Comparison of ENCODE assay signal across 8 mouse cellular contexts in the genomic region with DNA sequence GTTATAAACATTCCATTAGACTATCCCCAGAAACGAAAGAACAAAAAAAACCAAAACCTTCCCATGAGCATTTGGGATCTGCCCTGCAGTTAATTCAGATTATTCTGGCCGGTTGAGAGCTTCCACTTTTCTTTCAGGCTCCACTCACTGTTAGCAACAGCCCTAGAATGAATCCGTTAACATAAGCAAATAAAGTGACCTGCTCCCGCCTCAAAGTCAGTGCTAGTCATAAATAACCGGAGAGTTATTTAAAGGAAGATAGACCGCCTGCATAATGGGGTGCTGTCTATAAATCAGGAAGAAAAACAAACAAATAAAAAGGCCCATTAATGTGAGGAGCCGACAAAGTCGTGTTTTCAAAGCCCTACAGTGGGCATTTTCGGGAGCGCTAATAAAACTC.
DNase-seq lines count a peak whose midpoint lies in the region; ATAC-seq lines count a peak whose summit lies in the region.

No protein-coding gene starts in this region.

- 17% methylated on average over 10 of the region's 10 CpGs for WGBS in heart, embryonic 15.5 days
- 9% methylated on average over 10 of the region's 10 CpGs for WGBS in hindbrain, embryonic 15.5 days
- 15% methylated on average over 10 of the region's 10 CpGs for WGBS in midbrain, embryonic 14.5 days

- H3K27ac ChIP-seq in heart, embryonic 15.5 days: no peak overlapping the region
- no peak overlapping the region for H3K27ac ChIP-seq in hindbrain, embryonic 15.5 days (replicated peaks)
- no peak overlapping the region for H3K27ac ChIP-seq in midbrain, embryonic 14.5 days (replicated peaks; ENCODE audit: low read depth, low read length)

- H3K4me1 ChIP-seq in heart, embryonic 15.5 days (replicated peaks): peaks cover 3% of the 10 kb centered on the region
- H3K4me1 ChIP-seq in hindbrain, embryonic 15.5 days (replicated peaks): peaks cover 10% of the 10 kb centered on the region; the same call in 1 of the 2 replicates
- peaks cover 7% of the 10 kb centered on the region; the same call in 1 of the 2 replicates for H3K4me1 ChIP-seq in midbrain, embryonic 14.5 days (ENCODE audit: control insufficient read depth, insufficient read depth, low read length)

- H3K27me3 ChIP-seq in heart, embryonic 15.5 days: peaks cover 5% of the 10 kb centered on the region; the same call in 1 of the 2 replicates
- 0 out of 2 replicates have a peak, but pooled peaks cover 4% of the 10 kb centered on the region for H3K27me3 ChIP-seq in hindbrain, embryonic 15.5 days
- peaks cover 7% of the 10 kb centered on the region; the same call in 1 of the 2 replicates for H3K27me3 ChIP-seq in midbrain, embryonic 14.5 days (ENCODE audit: control insufficient read depth, insufficient read depth, low read length)

- H3K9ac ChIP-seq in heart, embryonic 15.5 days: no peak overlapping the region; the same call in 1 of the 2 replicates
- H3K9ac ChIP-seq in hindbrain, embryonic 15.5 days: no peak overlapping the region
- no peak overlapping the region for H3K9ac ChIP-seq in midbrain, embryonic 14.5 days (replicated peaks; ENCODE audit: low read length)

- DNase-seq in heart, postnatal 4 days: no peak
- DNase-seq in embryo, embryonic 11.5 days (ENCODE audit: low read depth, low spot score): peak; percentile 17
- no peak for DNase-seq in midbrain, embryonic 14.5 days
- DNase-seq in right cerebral cortex, postnatal 25 days: no peak
- DNase-seq in thymus, postnatal 25 days: no peak
- DNase-seq in right cerebral cortex, postnatal 36 days (ENCODE audit: low spot score in 2 of 2): no peak

- peak overlapping the region; percentile 37 for H3K4me3 ChIP-seq in heart, embryonic 15.5 days
- H3K4me3 ChIP-seq in hindbrain, embryonic 15.5 days: peak overlapping the region; percentile 23
- H3K4me3 ChIP-seq in midbrain, embryonic 14.5 days (replicated peaks; ENCODE audit: low read depth, low read length): peak overlapping the region; percentile 7; the same call in 1 of the 2 replicates

- H3K4me2 ChIP-seq in heart, embryonic 15.5 days: peak overlapping the region; percentile 63
- H3K4me2 ChIP-seq in hindbrain, embryonic 15.5 days: peak overlapping the region; percentile 55
- H3K4me2 ChIP-seq in midbrain, embryonic 14.5 days (ENCODE audit: low read length): peak overlapping the region; percentile 46

- no peak for ATAC-seq in heart, embryonic 15.5 days (replicated peaks; ENCODE audit: insufficient number of reproducible peaks, insufficient read depth, low FRiP score, low read depth)
- ATAC-seq in hindbrain, embryonic 15.5 days (ENCODE audit: low FRiP score, low read depth): no peak
- no peak for ATAC-seq in midbrain, embryonic 14.5 days (ENCODE audit: low FRiP score, low TSS enrichment)

- H3K9me3 ChIP-seq in heart, embryonic 15.5 days (replicated peaks): no peaks in the 10 kb centered on the region
- H3K9me3 ChIP-seq in hindbrain, embryonic 15.5 days: no peaks in the 10 kb centered on the region
- no peaks in the 10 kb centered on the region for H3K9me3 ChIP-seq in midbrain, embryonic 14.5 days (ENCODE audit: control insufficient read depth, low read length)

- no peaks in the 10 kb centered on the region for H3K36me3 ChIP-seq in heart, embryonic 15.5 days
- no peaks in the 10 kb centered on the region for H3K36me3 ChIP-seq in hindbrain, embryonic 15.5 days
- H3K36me3 ChIP-seq in midbrain, embryonic 14.5 days (ENCODE audit: control insufficient read depth, insufficient read depth, low read length): no peaks in the 10 kb centered on the region
